Mouse (Mus musculus): ENCODE results near the gene Cntn5. TPM values are rescaled to one million over a fixed set of nuclear protein-coding genes. Genes with fewer than 3 reads are reported as not detected.

The Cntn5 gene
- polyA plus RNA-seq, 1 experiment, result 1.8 TPM

GRCm38 (mm10) chr9:10230973-10231372 is 673.6 kb downstream of the Cntn5 start:
- DNase-seq (ENCODE audit: low read depth), result no peak

- DNase-seq (ENCODE audit: low read depth), result no peak
Measured at GRCm38 (mm10) chr9:10229716-10230115, 674.9 kb downstream of the Cntn5 start.

- DNase-seq (ENCODE audit: low read depth), result no peak
Measured at GRCm38 (mm10) chr9:10226013-10226412, 678.6 kb downstream of the Cntn5 start.

GRCm38 (mm10) chr9:10186063-10186462 is 718.5 kb downstream of the Cntn5 start:
- DNase-seq (ENCODE audit: low read depth), result peak; percentile 2

GRCm38 (mm10) chr9:10170526-10170925 is 734.0 kb downstream of the Cntn5 start:
- DNase-seq (ENCODE audit: low read depth), result no peak

- DNase-seq (ENCODE audit: low read depth), result no peak
Measured at GRCm38 (mm10) chr9:10121350-10122057, 783.1 kb downstream of the Cntn5 start.

- DNase-seq (ENCODE audit: low read depth), result no peak
Measured at GRCm38 (mm10) chr9:10116581-10116980, 788.0 kb downstream of the Cntn5 start.

GRCm38 (mm10) chr9:10109156-10109555 is 795.4 kb downstream of the Cntn5 start:
- no peak for DNase-seq (ENCODE audit: low read depth)

GRCm38 (mm10) chr9:10107861-10108260 is 796.7 kb downstream of the Cntn5 start:
- DNase-seq (ENCODE audit: low read depth), result no peak

- no peak for DNase-seq (ENCODE audit: low read depth)
Measured at GRCm38 (mm10) chr9:10101812-10102440, 802.6 kb downstream of the Cntn5 start.

GRCm38 (mm10) chr9:10076282-10076681 is 828.3 kb downstream of the Cntn5 start:
- DNase-seq (ENCODE audit: low read depth), result no peak

- no peak for DNase-seq (ENCODE audit: low read depth)
Measured at GRCm38 (mm10) chr9:10073401-10073800, 831.2 kb downstream of the Cntn5 start.

- DNase-seq (ENCODE audit: low read depth), result no peak
Measured at GRCm38 (mm10) chr9:10072860-10073259, 831.7 kb downstream of the Cntn5 start.

GRCm38 (mm10) chr9:10071271-10071670 is 833.3 kb downstream of the Cntn5 start:
- DNase-seq (ENCODE audit: low read depth), result no peak

GRCm38 (mm10) chr9:10044969-10045789 is 859.4 kb downstream of the Cntn5 start:
- DNase-seq (ENCODE audit: low read depth), result no peak

- DNase-seq (ENCODE audit: low read depth), result no peak
Measured at GRCm38 (mm10) chr9:10043001-10043400, 861.6 kb downstream of the Cntn5 start.

- no peak for DNase-seq (ENCODE audit: low read depth)
Measured at GRCm38 (mm10) chr9:10015129-10015528, 889.4 kb downstream of the Cntn5 start.

GRCm38 (mm10) chr9:9984028-9984427 is 920.5 kb downstream of the Cntn5 start:
- DNase-seq (ENCODE audit: low read depth), result no peak

GRCm38 (mm10) chr9:9983220-9983619 is 921.4 kb downstream of the Cntn5 start:
- no peak for DNase-seq (ENCODE audit: low read depth)

GRCm38 (mm10) chr9:9965370-9965769 is 939.2 kb downstream of the Cntn5 start:
- DNase-seq (ENCODE audit: low read depth), result no peak

- DNase-seq (ENCODE audit: low read depth), result no peak
Measured at GRCm38 (mm10) chr9:9960610-9961172, 943.9 kb downstream of the Cntn5 start.

- no peak for DNase-seq (ENCODE audit: low read depth)
Measured at GRCm38 (mm10) chr9:9949346-9949745, 955.2 kb downstream of the Cntn5 start.
